Mouse (Mus musculus) heart, postnatal 0 days (tissue): ENCODE measurements around the gene Cycs. TPM values are rescaled to one million over a fixed set of nuclear protein-coding genes. Genes with fewer than 3 reads are reported as not detected.

Source experiments
- ATAC-seq: fragments of 200-750 bp; cut with Nextera tagmentation; 2 replicates; pipeline ENCODE4 v1.8.0; 2017; ENCODE audit warnings: low read depth, moderate number of reproducible peaks, moderate library complexity; ENCODE audit not compliant: insufficient read depth
- DNase-seq: peaks from one replicate; pipeline ENCODE4 v3.0.0-alpha.2; 2016; ENCODE audit warnings: low spot score
- H3K27ac ChIP-seq: fragments of 300-500 bp; sonication (generic); 2 replicates; pipeline ENCODE4 v1.5.1; 2014; ENCODE audit warnings: low read depth, mild to moderate bottlenecking
- H3K27me3 ChIP-seq: fragments of 300-500 bp; sonication (generic); 2 replicates; pipeline ENCODE4 v1.6.1; 2014; ENCODE audit warnings: low read length, mixed read lengths; ENCODE audit not compliant: control insufficient read depth, insufficient read depth
- H3K36me3 ChIP-seq: fragments of 300-500 bp; sonication (generic); replicated peaks from 2 replicates; pipeline ENCODE4 v1.6.1; 2014; ENCODE audit warnings: low read length, mixed read lengths; ENCODE audit not compliant: control insufficient read depth, insufficient read depth
- H3K4me1 ChIP-seq: fragments of 300-500 bp; sonication (generic); 2 replicates; pipeline ENCODE4 v1.6.1; 2014; ENCODE audit warnings: antibody characterized with exemption; ENCODE audit not compliant: control insufficient read depth, insufficient read depth
- H3K4me2 ChIP-seq: fragments of 300-500 bp; sonication (generic); 2 replicates; pipeline ENCODE4 v1.6.1; 2014; ENCODE audit warnings: low read depth, mild to moderate bottlenecking, low read length, moderate library complexity
- H3K4me3 ChIP-seq: fragments of 300-500 bp; sonication (generic); 2 replicates; pipeline ENCODE4 v1.5.1; 2014; ENCODE audit warnings: low read depth, low read length
- H3K9ac ChIP-seq: fragments of 300-500 bp; sonication (generic); replicated peaks from 2 replicates; pipeline ENCODE4 v1.6.1; 2014; ENCODE audit warnings: low read depth, low read length, mixed read lengths
- H3K9me3 ChIP-seq: fragments of 300-500 bp; sonication (generic); replicated peaks from 2 replicates; pipeline ENCODE4 v1.6.1; 2016; ENCODE audit warnings: low read length; ENCODE audit not compliant: control insufficient read depth
- CTCF ChIP-seq: IDR thresholded peaks from 2 replicates; pipeline ENCODE4 v1.5.1; 2016; ENCODE audit warnings: antibody characterized with exemption, control low read depth, low read depth
- EP300 ChIP-seq: IDR thresholded peaks from 2 replicates; pipeline ENCODE4 v1.6.1; 2016; ENCODE audit warnings: antibody characterized with exemption, low read depth
- WGBS: fragments of 180-500 bp; shearing (Covaris S2); extraction: QIAGEN DNeasy Blood & Tissue Kit; methylation state at CpG from one replicate; pipeline ENCODE4 v1.1.7; 2014; 5-methylcytosine and 5-hydroxymethylcytosine counted together
- polyA plus RNA-seq: library from polyadenylated mRNA; unstranded; fragments of >200 nt; fragmentation: Nextera tagmentation; extraction: Ambion mirVana; gene quantifications from 2 replicates; pipeline ENCODE4 v1.2.1, GENCODE M21; 2015
- total RNA-seq: library from RNA; depleted of rRNA; stranded (reverse); fragments of >200 nt; gene quantifications from 2 replicates; pipeline ENCODE4 v1.2.3, GENCODE M21; 2014; ENCODE audit warnings: low replicate concordance

The Cycs gene
- total and polyA plus RNA-seq, 2 experiments from 2014 or later = 87.9 to 391 TPM

DNA sequence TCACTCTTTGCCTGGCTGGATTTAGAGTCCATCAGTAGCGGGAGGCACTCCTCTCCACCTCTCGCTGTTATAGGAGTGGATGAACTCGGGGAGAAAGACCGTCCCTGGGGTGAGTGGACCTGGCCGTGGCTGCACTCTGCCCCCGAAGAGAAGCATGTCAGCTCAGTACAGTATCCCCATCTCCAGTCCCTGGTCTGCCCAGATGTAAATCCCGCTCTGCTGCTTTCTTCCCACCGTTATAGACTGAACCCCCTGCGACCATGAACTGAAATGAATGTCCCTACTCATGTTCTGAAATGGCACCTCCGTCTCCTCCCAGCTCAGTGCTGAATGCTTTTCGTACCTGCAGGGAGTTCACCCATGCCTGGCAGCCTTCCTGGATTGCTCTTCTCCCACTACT lies 37.1 kb downstream of the Cycs start:
- H3K4me2 ChIP-seq = 0 out of 2 replicates have a peak overlapping the region, but pooled peaks have one; percentile 13
- no peaks in the 10 kb centered on the region for H3K9me3 ChIP-seq
- no peaks in the 10 kb centered on the region for H3K36me3 ChIP-seq
- ATAC-seq (no peak), DNase-seq (no peak)
- no peak overlapping the region for H3K4me3 ChIP-seq
- H3K27ac ChIP-seq = no peak overlapping the region
- H3K4me1 ChIP-seq = no peaks in the 10 kb centered on the region
- no peak for TF ChIP-seq CTCF
- TF ChIP-seq EP300 = no peak
- 60% methylated on average over 11 of the region's 11 CpGs for WGBS
- H3K9ac ChIP-seq = no peak overlapping the region
- H3K27me3 ChIP-seq = no peaks in the 10 kb centered on the region

GRCm38 (mm10) chr6:50527416-50527815 lies 38.9 kb downstream of the Cycs start:
- 78% methylated on average over 9 of the region's 9 CpGs for WGBS
- Histone ChIP-seq H3K27me3 (no peaks in the 10 kb centered on the region), H3K36me3 (no peaks in the 10 kb centered on the region), H3K4me1 (no peaks in the 10 kb centered on the region), H3K4me3 (no peak overlapping the region), H3K4me2 (no peak overlapping the region), H3K27ac (no peak overlapping the region), H3K9me3 (no peaks in the 10 kb centered on the region), H3K9ac (no peak overlapping the region)
- no peak for TF ChIP-seq EP300
- TF ChIP-seq CTCF = no peak
- ATAC-seq (no peak), DNase-seq (no peak)

DNA sequence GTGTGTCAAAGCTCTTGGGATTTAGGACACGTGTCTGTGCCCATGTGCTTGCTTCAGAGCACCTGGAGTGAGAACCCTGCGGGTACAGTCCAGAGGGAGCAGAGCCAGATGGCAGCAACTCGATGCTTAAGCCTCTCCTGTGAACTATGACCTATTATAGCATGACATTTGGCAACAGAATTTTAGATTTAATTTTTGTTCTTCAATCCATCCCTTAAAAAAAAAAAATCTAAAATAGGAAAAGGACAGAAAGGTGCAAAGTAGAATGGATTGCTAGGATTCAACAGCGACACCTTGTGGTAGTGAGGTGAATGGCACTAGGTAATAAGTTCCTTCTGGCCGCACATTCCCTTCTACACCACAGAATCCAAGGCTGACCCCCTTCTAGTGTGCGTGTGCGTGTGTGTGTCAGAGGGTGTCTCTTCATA lies 39.7 kb downstream of the Cycs start:
- WGBS = 26% methylated on average over 7 of the region's 7 CpGs

GRCm38 (mm10) chr6:50525846-50526245 lies 40.5 kb downstream of the Cycs start:
- H3K36me3 ChIP-seq = no peaks in the 10 kb centered on the region
- H3K4me2 ChIP-seq = no peak overlapping the region
- H3K4me3 ChIP-seq = no peak overlapping the region
- ATAC-seq (no peak), DNase-seq (no peak)
- H3K4me1 ChIP-seq = no peaks in the 10 kb centered on the region
- WGBS = 86% methylated on average over 8 of the region's 8 CpGs
- TF ChIP-seq EP300 = no peak
- no peak for TF ChIP-seq CTCF
- no peaks in the 10 kb centered on the region for H3K9me3 ChIP-seq
- H3K27ac ChIP-seq = no peak overlapping the region
- no peak overlapping the region for H3K9ac ChIP-seq
- no peaks in the 10 kb centered on the region for H3K27me3 ChIP-seq

More for the DNA sequence above, 39.7 kb downstream of the Cycs start:
- Histone ChIP-seq H3K27ac (no peak overlapping the region), H3K4me1 (no peaks in the 10 kb centered on the region), H3K4me3 (no peak overlapping the region), H3K36me3 (no peaks in the 10 kb centered on the region), H3K9me3 (no peaks in the 10 kb centered on the region), H3K4me2 (no peak overlapping the region), H3K9ac (no peak overlapping the region), H3K27me3 (no peaks in the 10 kb centered on the region)
- DNase-seq = peak; percentile 52
- TF ChIP-seq CTCF (peak; percentile 97), EP300 (no peak)
- ATAC-seq = peak; percentile 44; the same call in 1 of the 2 replicates

- WGBS = 94% methylated on average over 10 of the region's 10 CpGs
- no peaks in the 10 kb centered on the region for H3K4me1 ChIP-seq
- H3K27ac ChIP-seq = no peak overlapping the region
- no peak overlapping the region for H3K4me3 ChIP-seq
- H3K9me3 ChIP-seq = no peaks in the 10 kb centered on the region
- TF ChIP-seq CTCF = no peak
- no peak for TF ChIP-seq EP300
- H3K27me3 ChIP-seq = no peaks in the 10 kb centered on the region
- no peak overlapping the region for H3K4me2 ChIP-seq
- no peak overlapping the region for H3K9ac ChIP-seq
- H3K36me3 ChIP-seq = no peaks in the 10 kb centered on the region
- DNase-seq (no peak), ATAC-seq (no peak)
Observed at GRCm38 (mm10) chr6:50524261-50524896, 42.0 kb downstream of the Cycs start.

DNA sequence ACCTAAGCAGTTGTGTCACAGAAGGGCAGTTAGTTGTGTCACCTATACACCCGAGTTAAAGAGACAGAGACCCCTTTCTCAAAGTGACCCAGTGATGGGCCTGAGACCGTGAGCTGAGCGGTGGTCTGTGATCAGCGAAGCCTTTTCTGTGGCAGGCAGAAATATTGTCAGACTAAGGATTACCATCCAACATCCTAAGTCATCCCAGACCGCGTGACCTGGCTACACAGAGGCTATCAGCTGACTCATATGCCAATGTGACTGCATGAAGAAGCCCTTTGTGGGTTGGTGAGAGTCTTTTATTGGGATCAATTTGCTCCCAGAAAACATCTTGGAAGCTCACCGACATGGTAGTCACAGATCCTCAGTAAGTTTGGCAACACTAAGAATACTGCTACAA lies 43.6 kb downstream of the Cycs start:
- H3K9me3 ChIP-seq = no peaks in the 10 kb centered on the region
- H3K4me1 ChIP-seq = no peaks in the 10 kb centered on the region
- no peak for DNase-seq
- TF ChIP-seq EP300 = no peak
- no peak for TF ChIP-seq CTCF
- 88% methylated on average over 7 of the region's 7 CpGs for WGBS
- H3K4me3 ChIP-seq = no peak overlapping the region
- H3K4me2 ChIP-seq = no peak overlapping the region
- H3K27ac ChIP-seq = no peak overlapping the region
- no peak overlapping the region for H3K9ac ChIP-seq
- no peaks in the 10 kb centered on the region for H3K27me3 ChIP-seq
- H3K36me3 ChIP-seq = no peaks in the 10 kb centered on the region
- no peak for ATAC-seq
